Mouse (Mus musculus) WW6 (cell line): Measurements from ENCODE around the gene Taldo1.

Experiments
- DNase-seq: peaks from one replicate; pipeline ENCODE4 v3.0.0-alpha.2; 2013; ENCODE audit warnings: low read depth, low spot score

The Taldo1 gene

DNA sequence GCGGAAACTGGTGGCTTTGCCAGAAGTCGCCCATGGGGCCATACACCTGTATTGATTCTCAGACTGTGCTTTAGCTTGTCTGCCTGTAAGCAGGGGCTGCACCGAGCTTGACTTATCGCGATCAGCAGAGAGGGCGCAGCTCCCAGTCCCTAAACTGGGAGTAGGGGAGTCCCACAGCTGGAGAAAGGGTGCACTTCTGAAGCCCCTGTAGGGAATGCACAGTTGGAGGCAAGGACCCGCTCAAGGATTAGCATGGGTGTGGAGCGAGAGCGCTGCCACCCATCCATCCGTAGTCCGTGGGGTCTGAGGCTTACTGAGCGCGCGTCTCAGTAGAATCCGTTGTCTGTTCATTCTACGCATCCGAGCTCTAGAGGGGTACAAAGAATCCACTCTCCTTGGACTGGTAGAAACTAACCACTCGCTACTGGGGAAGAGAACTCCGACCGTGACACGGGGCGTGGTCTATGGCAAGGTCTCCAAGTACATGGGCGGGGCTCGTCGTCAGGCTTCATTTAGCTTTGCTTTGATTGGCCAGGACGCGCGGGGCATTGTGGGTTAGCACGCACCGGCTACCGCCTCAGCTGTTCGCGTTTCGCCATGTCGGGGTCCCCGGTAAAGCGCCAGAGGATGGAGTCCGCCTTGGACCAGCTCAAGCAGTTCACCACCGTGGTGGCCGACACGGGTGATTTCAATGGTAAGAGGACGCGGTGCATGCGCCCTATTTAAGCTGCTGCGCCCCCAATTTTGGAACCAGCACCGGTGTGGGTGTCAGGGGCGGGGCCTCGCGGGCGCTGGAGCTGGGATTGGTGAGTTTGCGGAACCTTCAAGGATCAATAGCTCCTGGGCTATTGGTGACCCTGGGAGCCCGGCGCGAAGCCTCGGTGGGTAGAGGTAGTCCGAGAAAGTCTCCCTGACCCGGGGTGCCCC, at the start of gene Taldo1:
Gene Taldo1, plus strand, starts transcription at position 575 of the 927 bp plus-strand sequence.
- peak; percentile 88 for DNase-seq

DNA sequence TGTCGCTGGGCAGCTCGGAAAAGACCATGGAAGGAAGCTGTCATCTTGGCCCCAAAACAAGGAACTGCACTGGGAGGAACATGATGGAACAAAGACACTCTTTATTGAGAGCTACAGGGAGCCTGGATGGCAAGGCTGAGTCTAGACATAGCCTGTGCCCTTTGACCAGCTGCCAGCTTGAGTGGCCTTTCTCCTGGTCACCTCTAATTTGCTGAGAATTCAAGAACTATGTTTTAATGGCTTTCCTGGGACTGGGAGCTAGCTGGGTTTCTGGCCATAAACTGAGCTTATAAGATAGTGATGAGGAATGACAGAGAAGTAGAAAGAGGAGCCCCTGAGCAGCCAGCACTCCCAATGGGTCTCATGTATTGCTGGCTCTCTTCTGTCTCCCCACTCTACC, 48.8 kb upstream of the Taldo1 start:
- no peak for DNase-seq

DNA sequence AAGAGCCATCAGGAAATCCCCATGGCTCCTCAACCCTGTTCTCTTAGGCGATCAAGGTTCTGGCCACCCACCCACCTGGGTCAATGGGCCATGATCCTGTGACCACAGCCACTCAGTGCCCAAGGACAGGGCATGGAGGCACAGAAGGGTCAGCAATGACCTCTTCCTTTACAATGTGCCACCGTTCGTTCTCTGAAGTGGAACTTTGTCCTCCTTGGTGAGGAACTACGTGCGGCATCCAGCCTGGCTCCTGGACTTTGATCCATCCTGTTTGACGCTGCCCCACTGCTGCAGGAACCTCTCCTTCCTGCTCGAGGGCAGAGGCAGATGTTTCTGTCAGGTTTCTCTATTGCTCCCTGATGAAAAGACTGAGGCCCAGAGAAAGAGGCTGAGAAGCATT, 48.3 kb upstream of the Taldo1 start:
- no peak for DNase-seq

DNA sequence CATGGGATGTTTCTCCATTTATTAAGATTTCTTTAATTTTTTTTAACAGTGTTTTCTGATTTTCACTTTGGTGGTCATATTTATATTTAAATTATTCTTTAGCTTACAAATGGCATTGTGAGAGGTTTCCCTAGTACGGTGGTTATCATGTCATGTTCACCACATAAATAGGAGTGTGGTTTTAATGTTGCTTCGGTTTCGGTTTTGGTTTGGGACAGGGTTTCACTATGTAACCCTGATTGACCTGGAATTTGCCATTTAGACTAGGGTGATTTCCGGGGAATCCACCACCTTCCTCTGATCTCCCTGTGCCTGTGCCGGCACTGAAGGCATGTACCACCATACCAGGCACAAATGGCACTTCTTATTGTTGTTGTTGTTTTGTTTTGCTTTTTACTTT, 47.2 kb upstream of the Taldo1 start:
- DNase-seq = no peak

DNA sequence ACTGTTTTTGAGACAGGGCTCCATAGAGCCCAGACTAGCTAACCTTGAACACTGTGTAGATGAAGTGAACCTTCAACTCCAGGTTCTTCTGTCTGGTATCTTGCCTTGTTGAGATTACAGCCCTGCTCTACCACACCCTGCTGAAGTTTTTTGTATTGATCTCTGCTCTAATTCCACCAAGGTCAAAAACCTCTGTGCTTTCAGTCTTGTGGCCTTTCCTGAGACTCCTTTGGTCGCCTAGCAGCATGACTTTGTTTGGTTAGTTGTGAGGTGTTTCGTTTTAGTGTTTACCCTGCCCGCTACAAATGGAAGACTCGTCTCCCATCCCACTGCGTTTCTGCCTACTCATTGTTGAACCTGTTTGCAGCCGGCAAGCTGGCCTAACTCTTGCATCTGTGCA, 40.9 kb upstream of the Taldo1 start:
- DNase-seq = no peak

DNA sequence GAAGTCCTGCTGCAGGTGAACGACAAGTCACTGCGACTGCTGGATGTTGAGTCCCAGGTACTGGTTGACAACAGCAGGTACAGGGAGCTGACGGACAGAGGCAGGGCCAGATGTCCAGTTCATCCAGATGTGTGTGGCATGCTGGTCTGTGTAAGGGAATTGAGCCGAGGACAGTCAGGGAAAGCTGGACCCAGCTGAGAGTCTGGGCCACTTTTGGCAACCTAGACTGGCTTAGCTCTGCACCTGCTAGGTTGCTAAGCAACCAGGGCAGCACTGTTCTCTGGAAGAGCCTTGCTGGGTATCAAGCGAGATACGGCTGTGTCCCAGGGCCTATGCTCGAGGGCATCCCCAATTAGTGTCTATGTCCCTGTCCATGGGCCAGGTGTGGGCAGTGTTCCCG, 36.9 kb upstream of the Taldo1 start:
- DNase-seq = no peak

DNA sequence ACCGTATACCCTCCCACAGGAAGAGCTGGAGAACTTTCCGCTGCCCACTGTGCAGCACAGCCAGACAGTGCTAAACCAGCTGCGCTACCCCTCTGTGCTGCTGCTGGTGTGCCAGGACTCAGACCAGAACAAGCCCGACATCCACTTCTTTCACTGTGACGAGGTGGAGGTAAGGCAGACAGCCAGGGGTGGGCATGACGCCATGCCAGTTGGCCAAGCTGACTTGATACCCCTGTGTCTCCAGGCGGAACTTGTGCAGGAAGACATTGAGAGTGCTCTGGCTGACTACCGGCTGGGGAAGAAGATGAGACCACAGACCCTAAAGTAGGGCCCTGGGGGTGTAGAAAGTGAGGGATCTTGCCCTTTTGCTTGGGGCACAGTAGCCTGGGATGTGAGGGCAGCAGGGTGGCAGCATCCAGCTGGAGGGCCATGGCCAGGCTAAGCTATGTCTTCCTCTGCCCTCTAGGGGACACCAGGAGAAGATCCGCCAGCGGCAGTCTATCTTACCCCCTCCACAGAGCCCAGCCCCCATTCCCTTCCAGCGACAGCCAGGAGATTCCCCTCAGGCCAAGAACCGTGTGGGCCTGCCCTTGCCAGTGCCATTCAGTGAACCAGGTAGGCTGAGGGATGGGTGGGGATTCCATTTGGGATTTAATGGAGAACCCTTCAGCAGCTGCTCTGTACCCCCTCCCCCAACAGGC, 36.2 kb upstream of the Taldo1 start:
- no peak for DNase-seq

DNA sequence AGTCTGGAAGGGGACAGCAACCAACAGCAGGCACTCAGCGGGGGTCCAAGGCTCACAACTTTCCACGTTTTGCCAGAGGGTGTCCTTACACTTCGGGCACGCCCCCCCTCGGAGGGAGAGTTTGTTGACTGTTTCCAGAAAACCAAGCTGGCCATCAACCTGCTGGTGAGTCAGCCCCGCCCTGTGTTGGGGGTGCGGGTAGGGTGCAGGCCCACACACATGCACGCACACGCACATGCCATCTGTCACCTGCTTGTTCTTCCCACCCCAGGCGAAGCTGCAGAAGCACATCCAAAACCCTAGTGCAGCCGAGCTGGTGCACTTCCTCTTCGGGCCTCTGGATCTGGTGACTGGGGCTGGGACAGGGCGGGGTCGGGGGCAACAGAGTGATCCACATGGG, 35.0 kb upstream of the Taldo1 start:
- DNase-seq = no peak

DNA sequence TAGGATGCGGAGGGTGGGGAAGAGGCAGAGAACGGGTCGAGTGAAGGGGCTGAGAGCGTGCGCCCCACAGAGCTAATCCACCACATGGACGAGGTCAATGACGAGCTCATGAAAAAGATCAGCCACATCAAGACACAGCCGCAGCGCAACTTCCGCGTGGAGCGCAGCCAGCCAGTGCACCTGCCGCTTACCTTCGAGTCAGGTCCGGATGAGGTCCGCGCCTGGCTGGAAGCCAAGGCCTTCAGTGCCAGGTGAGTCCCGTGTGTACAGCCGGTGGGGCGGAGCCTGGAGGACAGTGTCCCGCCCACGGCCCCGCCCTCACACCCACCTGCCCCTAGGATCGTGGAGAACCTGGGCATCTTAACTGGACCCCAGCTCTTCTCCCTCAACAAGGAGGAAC, 30.5 kb upstream of the Taldo1 start:
- DNase-seq = no peak

DNA sequence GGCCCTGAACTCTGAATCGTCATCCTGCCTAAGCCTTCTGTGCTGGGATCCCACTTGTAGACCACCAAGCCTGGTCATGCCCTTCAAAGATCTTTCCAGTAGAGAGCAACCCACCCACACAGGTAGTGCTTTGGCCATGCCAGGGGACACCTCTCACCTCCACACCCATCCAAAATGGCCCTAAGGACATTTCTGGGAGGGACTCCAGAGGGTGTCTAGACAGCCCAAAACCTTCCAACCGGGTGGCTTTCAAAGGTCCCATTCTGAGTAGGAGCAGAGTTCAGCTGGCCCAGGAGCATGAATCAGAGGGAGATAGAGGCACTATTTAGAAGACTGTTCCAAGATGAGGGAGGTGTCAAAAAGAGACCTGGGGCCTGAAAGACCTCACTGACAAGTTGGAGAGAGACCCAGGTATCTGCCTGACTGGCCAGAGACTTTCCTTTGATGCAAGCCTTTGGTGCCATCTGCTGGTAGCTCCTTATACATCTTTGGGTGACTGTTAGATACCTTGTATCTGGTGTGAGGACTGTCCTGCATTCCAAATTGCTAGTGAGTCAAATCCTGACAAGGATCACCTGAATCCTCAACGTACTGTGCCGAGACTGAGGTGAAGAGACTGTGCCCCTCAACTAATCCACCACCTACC, 28.8 kb upstream of the Taldo1 start:
- no peak for DNase-seq

DNA sequence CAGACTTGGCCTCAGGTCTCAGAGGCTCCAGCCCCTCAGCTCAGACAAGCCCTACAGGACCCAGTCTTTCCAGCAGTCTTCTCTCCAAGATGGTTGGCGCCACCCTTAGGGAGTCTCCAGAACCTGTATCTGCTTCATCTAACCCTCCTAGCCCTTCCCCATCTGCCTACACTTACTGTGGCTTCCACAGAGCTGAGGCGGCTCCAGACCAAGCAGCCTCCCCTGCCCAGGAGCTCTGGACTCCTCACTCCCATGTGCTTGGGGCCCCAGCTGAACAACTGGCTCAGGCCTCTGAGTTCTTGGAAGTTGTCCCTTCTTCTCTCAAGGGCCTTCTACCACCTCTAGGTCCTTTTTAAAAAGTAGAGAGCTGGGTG, 28.3 kb upstream of the Taldo1 start:
- no peak for DNase-seq

DNA sequence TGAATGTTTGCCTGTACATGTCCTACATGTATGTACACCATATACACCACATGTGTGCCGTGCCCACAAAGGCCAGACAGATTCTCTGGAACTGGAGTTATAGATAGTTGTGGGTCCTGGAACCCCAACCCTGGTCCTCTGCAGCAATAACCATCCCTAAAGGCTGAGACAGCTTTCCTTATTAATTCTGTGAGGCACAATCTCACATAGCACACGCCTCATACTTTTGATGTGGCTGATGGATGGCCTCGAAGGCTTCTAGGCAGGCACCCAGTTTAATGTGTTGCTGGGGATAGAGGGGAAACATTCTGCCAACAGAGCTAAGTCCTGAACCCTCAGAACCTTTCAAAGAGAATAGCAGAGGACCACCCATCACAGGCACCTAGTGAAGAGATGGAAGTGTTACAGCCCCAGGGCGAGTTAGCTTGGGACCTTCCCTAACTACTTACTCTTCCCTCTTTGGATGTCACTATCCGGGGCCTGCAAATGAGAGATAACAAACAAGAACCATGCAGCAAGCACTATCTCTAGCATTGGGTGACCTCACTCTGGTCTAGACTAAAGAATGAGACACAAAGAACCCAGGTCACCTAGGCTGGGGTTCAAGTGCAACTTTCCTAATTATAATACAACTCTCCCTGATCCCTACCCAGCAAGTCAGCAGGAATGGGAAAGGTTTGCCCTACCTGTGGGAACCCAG, 27.5 kb upstream of the Taldo1 start:
- DNase-seq = no peak

DNA sequence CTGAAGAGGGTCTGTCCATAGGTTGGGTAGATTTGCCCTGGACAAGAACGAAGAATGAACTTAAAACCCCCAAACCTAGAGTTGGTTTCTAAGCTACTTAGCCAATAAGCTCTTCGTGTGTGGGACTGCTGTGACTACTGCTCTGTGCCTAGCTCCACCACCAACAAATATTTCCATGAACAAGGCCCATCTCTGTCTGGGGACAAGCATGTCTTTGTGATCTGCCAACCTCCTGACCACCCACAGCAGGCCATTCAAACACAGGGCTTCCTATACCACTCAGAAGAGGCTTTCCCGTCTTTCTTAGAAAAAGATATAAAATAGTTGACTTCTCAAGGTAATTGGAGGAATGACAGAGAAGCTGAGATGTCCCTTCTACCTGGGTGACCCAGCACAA, 27.0 kb upstream of the Taldo1 start:
- DNase-seq = no peak

DNA sequence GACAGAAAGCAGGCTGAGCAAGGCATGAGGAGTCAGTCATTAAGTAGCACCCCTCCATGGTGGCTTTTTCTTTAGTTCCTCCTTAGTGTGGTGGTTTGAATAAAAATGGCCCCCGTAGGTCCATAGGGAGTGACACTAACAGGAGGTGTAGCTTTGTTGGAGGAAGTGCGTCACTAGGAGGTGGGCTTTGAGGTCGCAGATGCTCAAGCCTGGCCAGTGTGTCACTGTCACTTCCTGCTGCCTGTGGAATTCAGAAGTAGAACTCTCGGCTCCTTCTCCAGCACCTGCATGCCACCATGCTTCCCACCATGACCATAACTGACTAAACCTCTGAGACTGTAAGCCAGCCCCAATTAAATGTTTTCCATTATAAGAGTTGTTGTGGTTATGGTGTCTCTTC, 24.6 kb upstream of the Taldo1 start:
- DNase-seq = no peak

DNA sequence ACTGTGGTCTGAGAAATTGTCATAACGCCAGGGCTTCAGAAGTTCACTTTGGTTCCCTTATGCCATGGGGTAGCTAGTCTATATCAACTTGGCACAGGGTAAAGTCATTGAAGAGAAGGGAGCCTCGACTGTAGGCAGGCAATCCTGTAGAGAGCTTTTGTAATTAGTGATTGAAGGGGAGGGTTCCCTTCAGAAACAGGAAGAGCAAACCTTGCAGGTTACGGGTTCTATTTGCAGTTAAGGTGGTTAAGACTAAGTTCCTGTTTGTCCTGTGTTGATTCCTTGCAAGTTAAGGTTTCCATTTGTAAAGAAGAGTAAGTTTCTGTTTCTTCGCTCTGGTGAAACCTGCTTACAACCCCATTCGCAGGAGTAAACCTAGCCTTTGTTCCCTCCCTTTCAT, 22.1 kb upstream of the Taldo1 start:
- DNase-seq = no peak

DNA sequence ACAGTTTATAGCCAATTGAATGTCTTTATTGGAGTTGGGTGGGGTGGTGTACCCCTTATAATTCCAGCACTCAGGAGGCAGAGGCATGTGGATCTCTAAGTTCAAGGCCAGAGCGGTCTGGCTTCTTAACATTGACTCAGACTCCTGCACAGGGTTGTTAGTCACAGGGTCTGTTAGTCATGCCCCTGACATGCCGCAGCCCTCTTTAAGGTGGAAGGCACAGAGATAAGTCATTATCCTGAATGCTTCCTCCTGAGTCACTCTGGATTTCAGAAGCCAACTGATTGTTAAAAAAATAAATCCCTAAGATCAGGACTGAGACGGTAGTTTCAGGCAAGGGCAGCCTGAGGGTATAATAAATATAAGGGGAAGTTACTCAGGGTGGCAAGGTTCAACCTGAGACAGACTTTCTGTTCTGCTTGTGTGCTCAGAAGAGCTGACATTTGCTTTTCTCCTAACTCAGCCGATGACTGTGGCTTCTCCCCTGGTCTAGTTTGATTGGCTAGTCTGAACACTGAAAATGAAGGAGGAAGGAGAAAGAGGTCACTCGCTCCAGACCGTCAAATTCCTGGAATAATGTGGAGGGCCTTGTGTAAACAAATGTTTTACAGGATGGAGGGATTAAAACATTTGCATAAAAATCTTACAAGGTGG, 19.9 kb upstream of the Taldo1 start:
- no peak for DNase-seq

DNA sequence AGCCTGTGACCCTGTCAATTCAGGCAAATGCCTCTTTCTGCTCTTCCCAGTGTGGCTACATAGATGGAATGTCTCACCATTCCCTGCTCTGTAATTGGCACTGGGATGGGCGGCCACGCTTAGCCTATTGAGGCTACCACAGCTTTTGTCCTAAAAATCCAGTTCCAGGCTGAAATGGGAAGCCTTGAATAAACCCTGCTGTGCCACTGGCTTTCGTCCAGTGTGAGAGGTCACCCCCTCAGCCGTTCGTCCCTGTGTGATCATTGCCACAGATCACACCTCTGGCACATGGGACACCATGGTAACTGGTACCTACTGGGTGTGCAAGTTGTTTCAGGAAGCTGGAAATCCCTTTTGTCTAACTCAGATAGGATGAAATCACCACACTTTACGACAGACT, 18.4 kb upstream of the Taldo1 start:
- DNase-seq = no peak

DNA sequence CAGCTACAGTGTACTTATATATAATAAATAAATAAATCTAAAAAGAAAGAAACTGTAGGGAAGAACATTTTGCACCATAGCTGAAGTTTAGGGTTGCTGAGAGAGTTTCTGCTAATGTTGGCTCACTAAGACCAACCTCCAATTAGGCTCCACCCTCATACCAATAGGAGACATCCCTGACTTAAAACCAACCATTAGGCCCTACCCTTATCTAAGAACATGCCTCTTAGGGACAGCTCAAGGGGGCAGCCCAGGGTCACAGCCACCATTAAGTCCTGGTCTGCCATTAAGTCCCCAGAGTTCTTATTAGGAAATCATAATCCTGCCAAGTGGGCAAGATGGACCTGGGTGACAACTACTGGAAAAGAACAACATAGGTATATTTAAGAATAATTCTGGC, 17.6 kb upstream of the Taldo1 start:
- no peak for DNase-seq

DNA sequence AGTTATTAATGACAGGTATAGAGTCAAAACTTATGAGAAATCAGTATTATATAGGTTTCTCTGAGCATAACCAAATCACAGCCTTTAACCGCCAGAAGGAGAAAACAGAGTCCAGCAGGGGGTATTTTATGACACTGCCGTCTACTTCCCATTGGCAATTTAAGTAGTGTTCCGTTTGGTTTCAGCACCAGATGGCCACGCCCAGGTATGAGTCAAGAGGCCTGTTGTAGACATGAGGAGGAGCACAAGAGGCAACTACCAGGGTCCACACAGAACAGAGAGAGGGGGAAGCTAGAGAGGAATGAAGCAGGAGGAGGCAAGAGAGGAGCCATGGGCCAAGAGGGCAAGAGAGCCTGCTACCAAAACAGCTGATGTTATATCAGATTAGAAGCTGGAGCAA, 12.4 kb upstream of the Taldo1 start:
- DNase-seq = no peak

DNA sequence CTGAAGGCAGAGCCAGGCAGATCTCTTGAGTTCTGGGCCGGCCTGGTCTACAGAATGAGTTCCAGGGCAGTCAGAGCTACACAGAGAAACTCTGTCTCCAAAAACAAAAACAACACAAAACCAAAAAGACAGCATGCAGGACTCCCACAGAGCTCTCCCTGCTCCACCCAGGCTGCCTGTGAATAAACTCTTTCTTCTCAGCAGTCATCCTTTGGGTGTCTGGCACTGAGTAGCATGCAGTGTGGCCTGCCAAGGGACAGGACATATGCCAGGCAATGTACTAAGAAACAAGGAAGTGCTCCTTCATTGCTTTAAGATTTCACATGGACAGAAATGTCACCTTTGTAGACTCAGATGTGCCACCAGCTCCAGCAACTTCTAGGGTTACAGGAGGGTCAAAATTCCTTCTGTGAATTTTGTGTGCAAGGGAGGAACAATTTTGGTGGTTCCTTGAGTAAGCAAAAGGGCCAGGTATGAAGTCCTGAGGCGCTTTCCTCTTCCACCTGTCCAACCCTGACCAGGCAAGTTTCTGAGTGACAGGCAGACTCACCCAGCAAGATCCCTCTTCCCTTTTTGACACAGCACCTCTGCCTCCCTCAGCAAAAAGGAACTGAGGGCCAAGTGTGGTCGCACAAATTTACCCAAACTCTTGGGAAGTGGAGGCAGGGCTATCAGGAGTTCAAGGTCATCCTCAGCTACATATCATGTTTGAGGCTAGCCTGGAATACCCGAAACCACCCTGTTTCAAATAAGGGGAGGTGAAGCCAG, 10.7 kb upstream of the Taldo1 start:
- no peak for DNase-seq
